Mouse (Mus musculus): ENCODE data around the gene Bcas3. TPM values are rescaled to one million over a fixed set of nuclear protein-coding genes. Genes with fewer than 3 reads are reported as not detected.

Gene Bcas3
- polyA plus RNA-seq, 1 experiment from 2014 or later: 28.5 TPM

GRCm38 (mm10) chr11:85759634-85760439 lies 406.9 kb downstream of the Bcas3 start:
- Histone ChIP-seq H3K4me2 (replicated peaks) (no peak overlapping the region), H3K27ac (no peak overlapping the region), H3K9ac (replicated peaks) (no peak overlapping the region), H3K36me3 (no peaks in the 10 kb centered on the region), H3K27me3 (peaks cover 18% of the 10 kb centered on the region), H3K4me1 (replicated peaks) (peaks cover 19% of the 10 kb centered on the region), H3K4me3 (replicated peaks) (no peak overlapping the region), H3K9me3 (no peaks in the 10 kb centered on the region)
- ATAC-seq: no peak
- 66% methylated on average over 14 of the region's 14 CpGs for WGBS

GRCm38 (mm10) chr11:85760486-85761141 lies 407.6 kb downstream of the Bcas3 start:
- no peak overlapping the region for H3K9ac ChIP-seq (replicated peaks)
- no peaks in the 10 kb centered on the region for H3K36me3 ChIP-seq
- H3K4me1 ChIP-seq (replicated peaks): peaks cover 19% of the 10 kb centered on the region
- H3K27ac ChIP-seq: no peak overlapping the region
- no peak overlapping the region for H3K4me3 ChIP-seq (replicated peaks)
- WGBS: 31% methylated on average over 6 of the region's 6 CpGs
- no peak overlapping the region for H3K4me2 ChIP-seq (replicated peaks)
- 0 out of 2 replicates have a peak, but pooled peaks have one; percentile 45 for ATAC-seq
- no peaks in the 10 kb centered on the region for H3K9me3 ChIP-seq
- H3K27me3 ChIP-seq: peaks cover 19% of the 10 kb centered on the region

GRCm38 (mm10) chr11:85761170-85761569 lies 408.2 kb downstream of the Bcas3 start:
- Histone ChIP-seq H3K27ac (no peak overlapping the region), H3K9ac (replicated peaks) (no peak overlapping the region), H3K4me3 (replicated peaks) (no peak overlapping the region), H3K36me3 (no peaks in the 10 kb centered on the region), H3K9me3 (no peaks in the 10 kb centered on the region), H3K4me2 (replicated peaks) (no peak overlapping the region), H3K27me3 (peaks cover 23% of the 10 kb centered on the region), H3K4me1 (replicated peaks) (peaks cover 25% of the 10 kb centered on the region)
- no peak for ATAC-seq
- WGBS: 86% methylated on average over 3 of the region's 3 CpGs

- Histone ChIP-seq H3K4me1 (replicated peaks) (peaks cover 40% of the 10 kb centered on the region), H3K36me3 (no peaks in the 10 kb centered on the region), H3K9me3 (no peaks in the 10 kb centered on the region), H3K27ac (no peak overlapping the region), H3K27me3 (peaks cover 41% of the 10 kb centered on the region), H3K4me2 (replicated peaks) (no peak overlapping the region), H3K4me3 (replicated peaks) (no peak overlapping the region), H3K9ac (replicated peaks) (no peak overlapping the region)
- no peak for ATAC-seq
- WGBS: 81% methylated on average over 3 of the region's 3 CpGs
Observed at GRCm38 (mm10) chr11:85763655-85764054, 410.7 kb downstream of the Bcas3 start.

GRCm38 (mm10) chr11:85766106-85766723 lies 413.2 kb downstream of the Bcas3 start:
- WGBS: 12% methylated on average over 7 of the region's 7 CpGs
- no peak; the same call in 1 of the 2 replicates for ATAC-seq
- H3K36me3 ChIP-seq: no peaks in the 10 kb centered on the region
- peaks cover 59% of the 10 kb centered on the region for H3K27me3 ChIP-seq
- peaks cover 29% of the 10 kb centered on the region for H3K4me1 ChIP-seq (replicated peaks)
- H3K9me3 ChIP-seq: no peaks in the 10 kb centered on the region
- H3K4me3 ChIP-seq (replicated peaks): no peak overlapping the region
- H3K27ac ChIP-seq: no peak overlapping the region
- H3K4me2 ChIP-seq (replicated peaks): no peak overlapping the region
- no peak overlapping the region for H3K9ac ChIP-seq (replicated peaks)

- no peak overlapping the region for H3K9ac ChIP-seq (replicated peaks)
- no peak overlapping the region for H3K27ac ChIP-seq
- no peak overlapping the region for H3K4me2 ChIP-seq (replicated peaks)
- no peaks in the 10 kb centered on the region for H3K36me3 ChIP-seq
- WGBS: 18% methylated on average over 6 of the region's 6 CpGs
- no peak overlapping the region for H3K4me3 ChIP-seq (replicated peaks)
- no peaks in the 10 kb centered on the region for H3K9me3 ChIP-seq
- H3K4me1 ChIP-seq (replicated peaks): peaks cover 24% of the 10 kb centered on the region
- H3K27me3 ChIP-seq: peaks cover 64% of the 10 kb centered on the region
- no peak for ATAC-seq
Observed at GRCm38 (mm10) chr11:85766811-85767210, 413.8 kb downstream of the Bcas3 start.

GRCm38 (mm10) chr11:85769740-85770139 lies 416.8 kb downstream of the Bcas3 start:
- ATAC-seq: no peak
- H3K4me2 ChIP-seq (replicated peaks): no peak overlapping the region
- no peaks in the 10 kb centered on the region for H3K9me3 ChIP-seq
- H3K36me3 ChIP-seq: no peaks in the 10 kb centered on the region
- no peak overlapping the region for H3K9ac ChIP-seq (replicated peaks)
- no peak overlapping the region for H3K4me3 ChIP-seq (replicated peaks)
- H3K4me1 ChIP-seq (replicated peaks): peaks cover 24% of the 10 kb centered on the region
- 87% methylated on average over 2 of the region's 2 CpGs for WGBS
- H3K27me3 ChIP-seq: peaks cover 60% of the 10 kb centered on the region
- no peak overlapping the region for H3K27ac ChIP-seq

GRCm38 (mm10) chr11:85773391-85773790 lies 420.4 kb downstream of the Bcas3 start:
- no peak overlapping the region for H3K4me3 ChIP-seq (replicated peaks)
- no peak overlapping the region for H3K4me2 ChIP-seq (replicated peaks)
- ATAC-seq: no peak
- WGBS: 73% methylated on average over 4 of the region's 4 CpGs
- no peak overlapping the region for H3K27ac ChIP-seq
- peaks cover 44% of the 10 kb centered on the region for H3K27me3 ChIP-seq
- H3K9ac ChIP-seq (replicated peaks): no peak overlapping the region
- H3K9me3 ChIP-seq: no peaks in the 10 kb centered on the region
- H3K4me1 ChIP-seq (replicated peaks): 0 out of 2 replicates have a peak, but pooled peaks cover 3% of the 10 kb centered on the region
- no peaks in the 10 kb centered on the region for H3K36me3 ChIP-seq

GRCm38 (mm10) chr11:85774707-85775106 lies 421.7 kb downstream of the Bcas3 start:
- 81% methylated on average over 6 of the region's 6 CpGs for WGBS
- Histone ChIP-seq H3K9ac (replicated peaks) (no peak overlapping the region), H3K27me3 (peaks cover 32% of the 10 kb centered on the region), H3K4me1 (replicated peaks) (no peaks in the 10 kb centered on the region), H3K9me3 (no peaks in the 10 kb centered on the region), H3K4me2 (replicated peaks) (no peak overlapping the region), H3K4me3 (replicated peaks) (no peak overlapping the region), H3K27ac (no peak overlapping the region), H3K36me3 (no peaks in the 10 kb centered on the region)
- no peak for ATAC-seq

GRCm38 (mm10) chr11:85775492-85775891 lies 422.5 kb downstream of the Bcas3 start:
- no peaks in the 10 kb centered on the region for H3K9me3 ChIP-seq
- no peak overlapping the region for H3K9ac ChIP-seq (replicated peaks)
- no peak for ATAC-seq
- 76% methylated on average over 7 of the region's 7 CpGs for WGBS
- H3K36me3 ChIP-seq: no peaks in the 10 kb centered on the region
- H3K27ac ChIP-seq: no peak overlapping the region
- no peak overlapping the region for H3K4me2 ChIP-seq (replicated peaks)
- peaks cover 31% of the 10 kb centered on the region for H3K27me3 ChIP-seq
- no peak overlapping the region for H3K4me3 ChIP-seq (replicated peaks)
- no peaks in the 10 kb centered on the region for H3K4me1 ChIP-seq (replicated peaks)

GRCm38 (mm10) chr11:85776861-85777360 lies 423.9 kb downstream of the Bcas3 start:
- H3K9me3 ChIP-seq: no peaks in the 10 kb centered on the region
- no peak overlapping the region for H3K4me2 ChIP-seq (replicated peaks)
- H3K27me3 ChIP-seq: peaks cover 24% of the 10 kb centered on the region
- no peak overlapping the region for H3K9ac ChIP-seq (replicated peaks)
- H3K36me3 ChIP-seq: no peaks in the 10 kb centered on the region
- no peak overlapping the region for H3K4me3 ChIP-seq (replicated peaks)
- no peak for ATAC-seq
- 75% methylated on average over 7 of the region's 7 CpGs for WGBS
- no peak overlapping the region for H3K27ac ChIP-seq
- H3K4me1 ChIP-seq (replicated peaks): no peaks in the 10 kb centered on the region

- WGBS: 93% methylated on average over 2 of the region's 2 CpGs
- Histone ChIP-seq H3K4me1 (replicated peaks) (no peaks in the 10 kb centered on the region), H3K9ac (replicated peaks) (no peak overlapping the region), H3K4me3 (replicated peaks) (no peak overlapping the region), H3K36me3 (no peaks in the 10 kb centered on the region), H3K27ac (no peak overlapping the region), H3K9me3 (no peaks in the 10 kb centered on the region), H3K4me2 (replicated peaks) (no peak overlapping the region), H3K27me3 (peaks cover 13% of the 10 kb centered on the region)
- no peak for ATAC-seq
Observed at GRCm38 (mm10) chr11:85777950-85778349, 425.0 kb downstream of the Bcas3 start.

All from midbrain, embryonic 13.5 days (tissue).